Mouse (Mus musculus) layer of hippocampus, adult 2 months (tissue): Measurements from ENCODE around the gene Iffo1. TPM values are rescaled to one million over a fixed set of nuclear protein-coding genes. Genes with fewer than 3 reads are reported as not detected.

ENCODE experiments used
- DNase-seq, 2 experiments: peaks; one replicate each; pipeline ENCODE4 v3.0.0; 2022; ENCODE audit warnings: low spot score in 2 of 2
- H3K27ac ChIP-seq: fragments of 200-600 bp; 2 replicates; pipeline ENCODE4 v1.8.1; 2022
- H3K4me3 ChIP-seq: fragments of 200-600 bp; 2 replicates; pipeline ENCODE4 v1.8.1; 2022; ENCODE audit warnings: mild to moderate bottlenecking
- CTCF ChIP-seq: fragments of 200-600 bp; conservative IDR thresholded peaks from 2 replicates; pipeline ENCODE4 v1.8.1; 2022; ENCODE audit warnings: antibody characterized with exemption, mild to moderate bottlenecking, moderate library complexity
- total RNA-seq, 2 experiments: library from RNA; stranded (reverse); gene quantifications; 2 replicates each; pipeline ENCODE4 v1.2.3; 2021

Iffo1 gene
- total RNA-seq, 2 experiments from 2014 or later = 69.9 to 71.9 TPM

DNA sequence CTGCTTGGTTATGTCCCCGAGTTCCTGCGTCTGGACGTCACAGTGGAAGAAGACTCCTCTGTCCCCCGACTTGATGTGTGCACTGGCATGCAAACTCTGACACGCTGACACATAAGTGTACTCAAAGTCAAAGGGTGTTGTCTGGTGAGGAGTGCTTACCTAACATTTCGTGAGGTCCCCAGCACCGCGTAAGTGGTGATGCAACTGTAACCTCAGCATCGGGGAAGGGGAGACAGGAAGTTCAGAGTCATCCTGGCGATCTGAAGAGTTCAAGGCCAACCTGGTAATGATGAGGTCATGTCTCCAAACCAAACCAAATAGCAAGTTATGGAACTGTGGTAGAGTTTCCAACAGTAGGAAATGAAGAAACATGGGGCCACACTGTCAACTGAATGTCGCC, 32.5 kb upstream of the Iffo1 start:
- DNase-seq = no peak
- no peak for TF ChIP-seq CTCF
- no peak overlapping the region for H3K4me3 ChIP-seq
- no peak overlapping the region for H3K27ac ChIP-seq

DNA sequence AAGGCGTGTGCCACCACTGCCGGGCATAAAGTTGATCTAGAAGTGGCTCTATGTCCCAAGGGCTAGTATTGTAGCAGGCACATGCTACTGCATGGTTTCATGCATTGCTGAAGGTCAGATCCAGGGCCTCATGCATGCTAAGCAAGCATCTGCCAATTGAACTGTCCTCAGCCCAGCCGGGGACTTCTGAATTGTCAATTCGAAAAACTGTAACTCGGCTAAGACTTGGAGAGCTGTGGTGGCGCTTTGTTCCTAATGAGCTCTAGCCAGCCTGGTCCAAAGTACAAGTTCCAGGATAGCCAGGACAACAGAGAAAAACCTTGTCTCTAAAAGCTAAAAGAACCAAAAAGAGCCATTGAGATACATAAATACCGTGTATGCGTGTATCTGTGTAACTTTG, 25.7 kb upstream of the Iffo1 start:
- no peak for DNase-seq
- H3K27ac ChIP-seq = no peak overlapping the region
- no peak for TF ChIP-seq CTCF
- H3K4me3 ChIP-seq = no peak overlapping the region

DNA sequence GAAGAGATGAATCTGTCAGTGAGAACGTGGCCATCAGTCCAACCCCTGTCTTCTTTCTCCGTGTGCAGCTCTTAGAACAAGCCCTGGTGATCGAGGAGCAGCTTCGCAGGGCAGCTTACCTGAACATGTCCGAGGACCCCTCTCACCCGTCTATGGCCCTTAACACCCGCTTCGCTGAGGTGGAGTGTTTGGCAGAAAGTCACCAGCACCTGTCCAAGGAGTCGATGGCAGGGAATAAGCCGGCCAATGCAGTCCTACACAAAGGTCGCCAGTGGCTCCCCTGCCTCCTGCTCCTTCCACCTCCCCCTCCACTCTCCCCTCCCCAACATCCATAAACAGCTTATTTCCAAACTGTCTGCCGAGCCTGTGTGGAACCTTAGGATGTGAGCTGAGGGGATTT, 16.3 kb upstream of the Iffo1 start:
- TF ChIP-seq CTCF = no peak
- Histone ChIP-seq H3K4me3 (no peak overlapping the region), H3K27ac (no peak overlapping the region)
- no peak for DNase-seq

DNA sequence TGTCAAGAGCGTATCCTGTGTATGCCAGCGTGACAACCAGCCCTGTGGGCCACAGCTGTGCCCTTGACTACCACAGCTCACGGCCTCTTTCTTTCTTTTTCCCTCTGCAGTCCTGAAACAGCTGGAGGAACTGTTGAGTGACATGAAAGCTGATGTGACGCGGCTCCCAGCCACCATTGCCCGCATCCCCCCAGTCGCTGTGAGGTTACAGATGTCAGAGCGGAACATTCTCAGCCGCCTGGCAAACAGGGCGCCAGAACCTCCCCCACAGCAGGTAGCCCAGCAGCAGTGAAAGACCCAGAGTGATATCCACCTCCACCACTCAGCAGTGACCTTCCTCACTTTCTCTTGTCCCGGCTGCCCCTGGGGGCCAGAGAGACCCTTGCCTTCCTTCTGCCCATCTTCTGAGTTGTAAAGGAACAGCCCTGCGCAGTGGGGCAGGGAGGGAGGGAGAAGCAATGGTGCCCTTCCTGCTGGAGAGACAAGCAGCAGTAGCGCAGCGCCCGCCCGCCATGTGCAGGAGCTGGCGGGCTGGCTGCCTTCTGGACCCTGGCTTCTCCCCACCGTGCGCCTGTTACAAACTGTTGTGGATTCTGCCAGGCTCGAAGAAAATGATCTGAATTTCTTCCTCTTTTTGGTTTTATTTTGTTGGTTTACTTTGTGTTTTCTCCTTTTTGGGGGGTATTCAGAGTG, 15.2 kb upstream of the Iffo1 start:
- no peak for DNase-seq
- no peak for TF ChIP-seq CTCF
- Histone ChIP-seq H3K27ac (no peak overlapping the region), H3K4me3 (no peak overlapping the region)

DNA sequence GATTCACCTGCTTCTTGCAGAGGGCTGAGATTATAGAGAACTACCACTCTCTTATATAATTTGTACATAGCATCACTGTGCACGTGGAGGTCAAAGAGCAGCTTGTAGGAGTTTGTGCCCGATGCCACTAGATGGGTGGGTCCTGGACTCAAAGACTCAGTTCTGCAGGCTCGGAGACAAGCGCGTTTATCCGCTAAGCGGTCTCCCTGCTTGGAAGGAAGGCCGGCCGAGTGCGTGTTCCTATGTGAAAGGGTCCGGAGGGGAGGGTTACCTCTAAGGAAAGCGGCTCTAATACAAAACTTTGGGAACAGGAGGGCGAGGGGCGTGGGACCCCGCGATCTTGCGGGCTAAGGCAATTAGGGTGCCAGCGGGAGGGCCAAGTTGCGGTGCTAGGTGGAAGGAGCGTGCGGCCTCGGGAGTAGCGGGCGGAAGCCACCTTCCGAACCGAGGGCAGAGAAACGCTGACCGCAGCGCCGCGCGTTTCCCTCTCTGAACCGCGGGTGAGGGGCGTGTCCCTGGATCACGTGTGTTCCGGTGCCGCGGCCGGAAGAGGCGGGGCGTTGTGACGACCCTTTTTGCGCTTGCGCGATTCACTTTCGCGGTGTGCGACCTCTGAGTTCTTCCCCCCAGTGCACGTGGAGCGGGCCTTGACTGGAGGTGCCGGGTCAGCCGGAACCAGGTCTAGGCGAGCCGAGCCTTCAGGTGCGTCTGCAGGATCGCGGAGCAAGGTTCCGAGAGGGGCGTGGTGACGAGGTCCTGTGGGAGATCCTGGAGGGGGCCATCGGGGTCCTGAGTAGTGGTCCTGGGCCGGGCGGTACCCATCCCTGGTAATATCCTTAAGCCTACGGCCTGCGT, 13.5 kb upstream of the Iffo1 start, which contains the start of gene Nop2:
Nop2 (plus strand) TSS at position 608 of the 855 bp plus-strand sequence.
- Histone ChIP-seq H3K4me3 (peak within 1 kb of the TSS; percentile 87), H3K27ac (peak within 1 kb of the TSS; percentile 90)
- DNase-seq = peak; percentile 80 to 81
- TF ChIP-seq CTCF = no peak

DNA sequence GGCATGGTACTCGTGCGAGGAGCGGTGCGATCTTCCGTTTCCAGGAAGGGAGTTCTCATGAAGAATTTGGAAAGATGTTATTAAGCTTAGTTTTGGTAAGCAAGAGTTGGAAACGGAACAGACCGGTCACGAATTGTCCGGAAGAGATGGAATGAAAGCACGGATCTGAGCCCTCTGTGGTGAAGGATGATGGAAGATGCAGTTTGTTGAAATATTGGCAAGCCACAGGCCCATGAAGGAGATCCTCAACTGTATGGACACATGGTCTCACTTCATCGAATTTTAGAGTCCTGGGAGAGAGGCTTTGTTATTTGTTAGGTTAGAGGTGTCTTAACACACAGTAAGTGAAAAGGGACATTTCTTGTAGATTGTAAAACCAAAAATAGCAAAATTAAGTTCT, 12.6 kb upstream of the Iffo1 start:
- no peak for TF ChIP-seq CTCF
- H3K4me3 ChIP-seq = peak overlapping the region; percentile 87
- no peak overlapping the region for H3K27ac ChIP-seq
- DNase-seq = no peak

DNA sequence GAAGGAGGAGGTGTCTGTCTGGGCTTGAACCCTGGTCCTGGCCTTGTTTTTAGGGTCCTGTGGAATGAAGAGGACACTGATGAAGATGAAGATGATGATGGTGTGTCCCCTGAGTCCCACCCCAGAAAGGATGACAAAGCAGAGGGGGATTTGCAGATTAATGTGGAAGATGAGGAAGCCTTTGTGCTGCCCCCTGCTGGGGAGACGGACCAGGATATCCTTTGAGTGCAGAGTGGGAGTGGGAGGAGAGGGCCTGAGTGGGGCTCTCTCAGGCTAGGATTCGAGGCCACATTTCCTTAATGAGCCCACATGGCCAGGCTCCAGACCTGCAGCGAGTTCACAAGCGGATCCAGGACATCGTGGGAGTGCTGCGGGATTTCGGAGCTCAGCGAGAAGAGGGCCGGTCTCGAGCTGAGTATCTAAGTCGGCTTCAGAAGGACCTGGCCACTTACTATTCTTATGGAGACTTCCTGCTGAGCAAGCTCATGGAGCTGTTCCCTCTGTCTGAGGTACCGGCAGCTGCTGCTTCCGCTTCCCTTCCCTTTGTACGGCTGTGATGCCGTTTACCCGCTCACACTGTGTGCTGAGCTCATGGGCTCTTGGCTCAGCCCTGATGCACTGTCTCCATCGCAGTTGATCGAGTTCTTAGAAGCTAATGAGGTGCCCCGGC, 7.9 kb upstream of the Iffo1 start:
- peak in 1 of 2 experiments; percentile 52 for DNase-seq
- peak; percentile 81 for TF ChIP-seq CTCF
- H3K27ac ChIP-seq = peak overlapping the region; percentile 77

DNA sequence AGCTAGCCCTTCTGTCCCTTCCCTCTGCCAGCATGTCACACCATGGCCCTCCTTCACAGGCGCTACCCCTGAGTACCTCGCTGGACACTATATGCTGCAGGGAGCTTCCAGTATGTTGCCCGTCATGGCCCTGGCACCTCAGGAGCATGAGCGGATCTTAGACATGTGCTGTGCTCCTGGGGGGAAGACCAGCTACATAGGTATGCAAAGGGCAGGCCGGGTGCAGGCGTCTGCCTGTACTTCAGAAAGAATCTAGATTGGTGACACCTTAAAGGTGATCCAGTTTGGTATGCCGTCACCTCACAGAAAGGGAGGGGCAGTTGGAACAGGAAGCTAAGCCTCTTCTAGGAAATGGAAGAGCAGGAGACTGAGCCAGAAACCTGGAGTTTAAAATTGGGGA, 5.3 kb upstream of the Iffo1 start:
- DNase-seq = no peak
- no peak for TF ChIP-seq CTCF
- Histone ChIP-seq H3K4me3 (no peak overlapping the region), H3K27ac (no peak overlapping the region)

More for the DNA sequence above, 7.9 kb upstream of the Iffo1 start:
- no peak overlapping the region for H3K4me3 ChIP-seq

DNA sequence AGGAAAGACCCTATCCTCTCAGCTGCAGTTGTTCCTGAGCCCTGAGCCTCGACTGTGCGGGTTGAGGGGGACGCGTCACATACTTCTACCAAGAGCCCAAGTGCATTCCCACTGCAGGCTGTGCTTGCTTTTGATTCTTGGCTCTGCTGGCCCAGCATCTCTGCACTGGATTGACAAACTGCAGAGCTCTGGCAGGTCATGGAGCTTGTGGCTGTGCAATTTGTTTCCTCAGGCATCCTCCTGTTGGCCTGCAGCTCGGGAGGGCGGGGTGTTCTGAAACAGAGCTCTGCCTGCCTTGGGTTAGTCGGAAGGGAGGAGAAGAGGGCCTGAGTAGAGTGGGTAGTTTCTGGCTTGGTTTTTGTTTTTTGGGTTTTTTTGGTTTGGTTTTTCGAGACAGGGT, 2.6 kb upstream of the Iffo1 start:
- no peak for DNase-seq
- Histone ChIP-seq H3K27ac (no peak overlapping the region), H3K4me3 (no peak overlapping the region)
- TF ChIP-seq CTCF = no peak

DNA sequence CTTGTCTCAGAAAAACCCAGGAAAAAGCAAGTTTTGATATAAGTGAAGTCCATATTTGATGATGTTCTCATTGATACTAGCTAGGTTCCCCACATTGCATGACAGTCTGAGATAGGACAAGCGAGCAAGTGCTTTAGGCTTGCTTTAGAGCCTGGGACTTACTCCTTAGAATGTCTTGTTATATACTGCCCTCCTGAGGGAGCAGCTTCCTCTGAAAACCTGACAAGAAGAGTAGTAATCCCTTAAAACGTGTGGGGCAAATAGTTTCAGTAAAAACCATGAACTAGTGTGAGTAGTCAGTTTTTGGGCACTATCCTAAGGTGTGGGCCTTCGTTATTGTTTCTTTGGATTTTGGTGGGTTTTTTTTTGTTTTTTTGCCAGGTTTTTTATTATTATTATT, 1.9 kb upstream of the Iffo1 start:
- H3K4me3 ChIP-seq = no peak overlapping the region
- no peak for TF ChIP-seq CTCF
- no peak for DNase-seq
- no peak overlapping the region for H3K27ac ChIP-seq

DNA sequence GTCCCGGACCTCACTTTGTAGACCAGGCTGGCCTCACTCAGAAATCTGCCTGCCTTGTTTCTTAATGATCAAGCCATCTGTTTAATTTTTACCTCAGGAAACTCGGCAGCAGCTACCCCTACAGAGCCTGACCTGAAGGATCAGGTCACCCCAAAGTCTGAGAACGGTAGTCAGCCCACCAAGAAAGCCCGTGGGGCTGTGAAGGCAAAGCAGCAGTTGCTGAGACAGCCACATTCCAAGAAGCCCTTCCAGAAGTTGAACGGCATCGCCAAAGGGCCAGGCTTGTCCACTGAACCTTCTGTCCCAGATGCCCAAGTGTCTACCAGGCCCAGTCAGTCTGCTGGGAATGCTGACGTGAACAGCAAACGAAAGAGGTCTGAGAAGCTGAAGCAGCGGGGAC, 1.1 kb upstream of the Iffo1 start:
- no peak for DNase-seq
- Histone ChIP-seq H3K27ac (no peak overlapping the region), H3K4me3 (no peak overlapping the region)
- TF ChIP-seq CTCF = no peak

DNA sequence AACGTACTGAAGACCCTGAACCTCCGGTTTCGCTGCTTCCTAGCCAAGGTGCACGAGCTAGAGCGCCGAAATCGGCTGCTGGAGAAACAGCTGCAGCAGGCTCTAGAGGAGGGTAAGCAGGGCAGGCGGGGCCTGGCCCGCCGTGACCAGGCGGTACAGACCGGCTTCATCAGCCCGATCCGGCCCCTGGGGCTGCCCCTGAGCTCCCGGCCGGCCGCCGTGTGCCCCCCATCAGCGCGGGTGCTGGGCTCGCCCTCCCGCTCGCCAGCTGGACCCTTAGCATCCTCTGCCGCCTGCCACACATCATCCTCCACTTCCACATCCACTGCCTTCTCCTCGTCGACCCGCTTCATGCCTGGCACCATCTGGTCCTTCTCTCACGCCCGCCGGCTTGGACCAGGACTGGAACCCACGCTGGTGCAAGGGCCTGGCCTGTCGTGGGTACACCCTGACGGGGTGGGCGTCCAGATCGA, 474 bp downstream of the Iffo1 start:
- Histone ChIP-seq H3K27ac (peak overlapping the region; percentile 94), H3K4me3 (peak overlapping the region; percentile 95)
- DNase-seq = no peak
- TF ChIP-seq CTCF = 0 out of 2 replicates have a peak, but pooled peaks have one; percentile 0

DNA sequence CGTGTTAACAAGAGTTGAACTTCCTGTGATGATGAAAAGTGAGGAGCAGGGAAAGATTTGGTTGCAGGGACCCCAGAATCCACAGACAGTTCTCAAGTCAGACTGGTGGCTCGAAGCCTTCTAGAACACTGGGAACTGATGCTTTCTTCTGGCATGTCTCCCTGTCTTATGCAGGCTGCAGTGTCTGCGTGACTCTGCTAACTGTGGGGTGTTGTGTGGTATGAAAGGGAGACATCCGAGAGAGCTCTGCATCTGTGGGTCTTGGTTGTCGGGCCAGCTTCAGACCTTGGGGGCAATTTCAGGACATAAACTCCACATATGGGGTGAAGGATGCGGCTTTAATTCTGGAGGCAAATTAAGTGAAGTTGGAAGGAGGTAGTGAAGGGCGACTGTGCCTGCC, 1.1 kb downstream of the Iffo1 start:
- DNase-seq = no peak
- H3K27ac ChIP-seq = peak overlapping the region; percentile 94
- peak overlapping the region; percentile 95 for H3K4me3 ChIP-seq
- no peak for TF ChIP-seq CTCF
